Mouse (Mus musculus): ENCODE measurements around the gene Dcun1d5. TPM values are rescaled to one million over a fixed set of nuclear protein-coding genes. Genes with fewer than 3 reads are reported as not detected.
"Not testable (repeated sequence)": the region's sequence is repeated elsewhere in the genome, so short reads cannot be mapped to it uniquely, and the experiment has no call there.

Dcun1d5 gene
- 126 and 134 TPM in 2 replicates for polyA plus RNA-seq (2015; fragmentation: Nextera tagmentation; extraction: Ambion mirVana)

DNA sequence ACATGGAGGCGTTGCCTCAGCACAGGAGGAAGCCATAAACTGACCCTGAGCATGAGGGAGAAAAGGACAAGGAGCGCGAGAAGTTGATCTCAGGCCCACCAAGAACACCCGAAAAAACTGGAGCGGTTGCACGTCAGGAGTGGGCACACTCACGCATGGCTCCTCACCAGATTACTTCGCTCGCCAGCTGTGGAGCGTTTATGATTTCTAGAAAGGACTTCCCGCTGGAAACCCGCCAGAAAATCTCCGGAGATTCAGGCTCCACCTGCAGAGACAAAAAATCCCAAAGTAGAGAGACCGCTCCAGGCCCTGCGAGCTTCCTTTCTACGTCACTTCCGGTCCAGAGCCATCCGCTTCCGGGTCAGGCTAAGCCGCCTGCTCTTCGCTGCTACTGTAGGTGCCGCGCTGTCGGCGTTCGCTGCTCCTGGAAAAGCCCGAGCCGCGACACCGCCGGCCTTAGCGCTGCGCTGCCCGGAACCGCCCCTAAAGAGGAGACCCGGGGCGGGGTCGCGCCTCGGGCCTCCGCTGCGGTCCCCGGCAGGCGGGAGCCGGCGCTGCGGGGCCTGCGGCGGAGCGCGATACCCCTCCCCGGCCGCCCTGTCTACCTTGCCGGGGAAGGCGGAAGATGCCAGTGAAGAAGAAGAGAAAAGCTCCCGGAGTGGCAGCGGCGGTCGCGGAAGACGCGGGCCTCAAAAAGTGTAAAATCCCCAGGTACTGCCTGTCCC lies at the start of gene Dcun1d5, which contains the start of gene Dync2h1:
Dcun1d5 (plus strand) TSS at position 349 of the 725 bp plus-strand sequence.
Dync2h1 (minus strand) TSS at position 275 of the 725 bp plus-strand sequence.
- peak within 1 kb of the TSS; percentile 93 for H3K9ac ChIP-seq
- peak within 1 kb of the TSS; percentile 94 for H3K27ac ChIP-seq
- peaks cover 28% of the 10 kb centered on the region for H3K4me1 ChIP-seq
- H3K4me3 ChIP-seq, result peak within 1 kb of the TSS; percentile 95
- no peaks in the 10 kb centered on the region for H3K9me3 ChIP-seq (replicated peaks)
- peaks cover 5% of the 10 kb centered on the region; the same call in 1 of the 2 replicates for H3K36me3 ChIP-seq (ENCODE audit: poor library complexity, severe bottlenecking)
- ATAC-seq, result peak; percentile 100
- WGBS, result under 1% methylated on average over 62 of the region's 62 CpGs
- H3K4me2 ChIP-seq, result peak within 1 kb of the TSS; percentile 90
- H3K27me3 ChIP-seq, result no peaks in the 10 kb centered on the region

GRCm38 (mm10) chr9:7154391-7154790 lies 29.9 kb upstream of the Dcun1d5 start:
- no peaks in the 10 kb centered on the region for H3K4me1 ChIP-seq
- no peak overlapping the region for H3K4me3 ChIP-seq
- no peak overlapping the region for H3K27ac ChIP-seq
- no peak overlapping the region for H3K4me2 ChIP-seq
- H3K27me3 ChIP-seq, result no peaks in the 10 kb centered on the region
- ATAC-seq, result no peak
- peaks cover 60% of the 10 kb centered on the region for H3K36me3 ChIP-seq (ENCODE audit: poor library complexity, severe bottlenecking)
- no peaks in the 10 kb centered on the region for H3K9me3 ChIP-seq (replicated peaks)
- WGBS, result 96% methylated on average over 2 of the region's 2 CpGs
- no peak overlapping the region for H3K9ac ChIP-seq

DNA sequence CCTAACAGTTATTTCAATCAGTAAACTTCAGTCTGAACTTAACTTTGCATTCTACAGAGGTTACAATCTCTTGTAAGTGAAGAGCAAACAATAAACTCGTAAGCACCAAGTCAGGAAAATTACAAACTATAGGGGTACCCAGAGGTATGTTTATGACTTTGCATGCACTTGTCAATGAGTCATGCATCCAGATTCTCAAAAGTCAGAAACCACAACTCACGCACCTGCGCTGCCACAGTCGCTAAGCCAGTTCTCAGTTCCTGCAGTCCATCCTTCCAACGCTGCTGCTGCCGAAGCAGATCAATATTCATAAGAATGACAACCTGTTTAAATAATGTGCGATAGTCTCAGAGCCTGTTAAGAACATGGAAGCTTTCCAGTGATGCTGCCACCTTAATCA lies 25.7 kb upstream of the Dcun1d5 start:
- Histone ChIP-seq H3K4me2 (no peak overlapping the region), H3K27ac (no peak overlapping the region), H3K9me3 (replicated peaks) (no peaks in the 10 kb centered on the region), H3K4me1 (no peaks in the 10 kb centered on the region), H3K36me3 (ENCODE audit: poor library complexity, severe bottlenecking) (peaks cover 61% of the 10 kb centered on the region), H3K27me3 (no peaks in the 10 kb centered on the region), H3K9ac (no peak overlapping the region), H3K4me3 (no peak overlapping the region)
- ATAC-seq, result no peak
- WGBS, result 95% methylated on average over 7 of the region's 7 CpGs

DNA sequence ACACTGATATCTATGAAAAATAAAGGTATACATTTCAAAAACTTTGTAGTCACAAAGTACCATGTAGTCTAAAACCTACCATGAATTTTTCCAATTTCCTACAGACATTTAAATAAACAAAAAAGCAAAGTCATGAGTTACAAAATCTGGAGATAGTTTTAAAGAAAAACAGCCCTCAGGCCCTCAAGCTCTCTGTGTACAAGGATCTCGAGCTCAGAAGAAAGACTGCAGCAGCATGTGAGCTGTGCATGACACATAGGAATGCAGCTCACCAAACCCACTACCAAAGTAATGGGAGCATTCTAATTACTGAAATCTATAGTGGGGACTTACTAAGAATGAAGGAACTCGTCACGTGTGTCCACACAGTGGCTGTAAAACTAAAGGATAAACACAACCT lies 24.6 kb upstream of the Dcun1d5 start:
- H3K9ac ChIP-seq, result no peak overlapping the region
- H3K9me3 ChIP-seq (replicated peaks), result no peaks in the 10 kb centered on the region
- WGBS, result 83% methylated on average over 3 of the region's 3 CpGs
- no peak overlapping the region for H3K27ac ChIP-seq
- peaks cover 63% of the 10 kb centered on the region for H3K36me3 ChIP-seq (ENCODE audit: poor library complexity, severe bottlenecking)
- no peak overlapping the region for H3K4me3 ChIP-seq
- H3K4me2 ChIP-seq, result no peak overlapping the region
- no peaks in the 10 kb centered on the region for H3K4me1 ChIP-seq
- no peaks in the 10 kb centered on the region for H3K27me3 ChIP-seq
- no peak for ATAC-seq

- H3K4me1 ChIP-seq, result no peaks in the 10 kb centered on the region
- ATAC-seq, result no peak
- WGBS, result 97% methylated on average over 5 of the region's 5 CpGs
- H3K9me3 ChIP-seq (replicated peaks), result no peaks in the 10 kb centered on the region
- H3K4me3 ChIP-seq, result no peak overlapping the region
- no peak overlapping the region for H3K4me2 ChIP-seq
- peaks cover 59% of the 10 kb centered on the region for H3K36me3 ChIP-seq (ENCODE audit: poor library complexity, severe bottlenecking)
- H3K9ac ChIP-seq, result no peak overlapping the region
- H3K27me3 ChIP-seq, result no peaks in the 10 kb centered on the region
- no peak overlapping the region for H3K27ac ChIP-seq
Observed at GRCm38 (mm10) chr9:7160688-7161087, 23.6 kb upstream of the Dcun1d5 start.

DNA sequence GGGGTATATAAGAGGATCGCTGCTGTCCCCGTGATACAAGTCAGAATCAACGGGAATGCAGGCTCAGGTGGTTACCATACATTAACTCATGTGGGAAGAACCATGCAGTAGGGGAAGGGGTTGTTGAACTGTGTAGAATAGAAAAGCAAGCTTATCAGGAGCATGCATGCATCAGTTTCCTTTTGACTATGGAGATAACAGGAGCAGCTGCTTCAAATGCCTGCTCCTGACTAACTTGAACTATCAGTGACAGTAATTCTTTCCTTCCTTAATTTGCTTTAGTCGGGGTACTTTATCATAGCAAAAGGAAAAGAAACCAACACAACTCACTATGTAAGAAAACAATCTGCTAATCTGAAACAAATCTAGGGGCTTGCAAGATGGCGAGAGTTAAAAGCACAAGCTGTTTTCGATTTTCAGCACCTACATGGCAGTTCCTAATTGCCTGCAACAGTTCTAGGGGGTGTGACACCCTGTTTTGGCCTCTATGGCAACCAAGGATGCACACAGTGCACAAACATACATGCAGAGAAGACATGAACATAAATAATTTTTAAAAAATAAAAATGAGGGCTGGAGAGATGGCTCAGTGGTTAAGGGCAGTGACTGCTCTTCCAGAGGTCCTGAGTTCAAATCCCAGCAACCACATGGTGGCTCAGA lies 16.9 kb upstream of the Dcun1d5 start:
- 91% methylated on average over 6 of the region's 6 CpGs for WGBS
- Histone ChIP-seq H3K27ac (no peak overlapping the region), H3K4me1 (no peaks in the 10 kb centered on the region), H3K36me3 (ENCODE audit: poor library complexity, severe bottlenecking) (peaks cover 44% of the 10 kb centered on the region), H3K4me3 (no peak overlapping the region), H3K27me3 (no peaks in the 10 kb centered on the region), H3K9me3 (replicated peaks) (no peaks in the 10 kb centered on the region), H3K4me2 (no peak overlapping the region), H3K9ac (no peak overlapping the region)
- ATAC-seq, result no peak

GRCm38 (mm10) chr9:7173756-7174155 lies 10.6 kb upstream of the Dcun1d5 start:
- WGBS, result 97% methylated on average over 1 of the region's 1 CpGs
- no peak for ATAC-seq

DNA sequence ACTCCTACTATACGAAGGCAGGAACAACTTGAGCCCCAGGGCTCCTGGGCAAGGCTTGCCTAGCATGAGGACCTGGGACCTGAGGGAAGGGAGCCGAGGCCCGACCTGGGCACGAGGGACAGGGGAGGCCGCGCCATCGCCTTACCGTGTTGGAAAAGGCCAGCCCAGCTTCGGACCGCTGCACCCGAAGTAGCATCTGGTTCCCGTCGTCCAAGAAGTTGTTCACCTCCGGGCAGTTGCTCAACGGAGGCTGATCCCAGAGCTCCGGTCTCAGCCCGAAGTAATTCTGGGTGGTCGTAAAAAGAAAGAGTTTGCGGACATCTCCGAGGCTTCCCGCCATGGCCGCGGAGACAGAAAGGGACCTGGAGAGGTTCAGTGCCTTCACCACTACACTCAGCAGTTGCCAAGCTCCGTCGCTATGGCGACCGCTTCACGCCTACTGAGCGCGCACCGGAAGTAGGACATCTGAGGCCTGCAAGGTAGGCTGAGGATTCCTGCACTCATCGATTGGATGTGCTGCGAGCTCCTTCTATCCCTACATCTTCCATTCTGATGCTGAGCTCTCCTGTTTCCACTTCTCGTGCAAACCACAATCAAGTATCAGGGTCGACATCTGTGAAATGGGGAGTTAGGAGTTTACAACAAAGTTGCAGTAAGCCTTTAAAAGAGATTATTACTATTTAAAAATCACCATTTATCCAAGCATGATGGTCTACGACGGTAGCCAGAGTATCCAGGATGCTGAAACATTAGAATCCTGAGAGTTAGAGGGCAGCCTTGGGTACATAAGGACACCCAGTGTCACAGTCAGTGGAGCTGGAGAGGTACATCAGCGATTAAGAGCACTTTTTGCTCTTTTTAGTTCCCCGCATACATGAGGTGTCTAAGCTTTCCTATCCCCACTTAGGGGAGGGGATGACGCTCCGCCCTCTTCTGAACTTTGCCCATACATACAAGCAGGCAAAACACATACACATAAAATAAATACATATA lies 7.4 kb upstream of the Dcun1d5 start:
- Histone ChIP-seq H3K27ac (no peak overlapping the region), H3K9me3 (replicated peaks) (no peaks in the 10 kb centered on the region), H3K4me3 (peak overlapping the region; percentile 63), H3K4me1 (peaks cover 13% of the 10 kb centered on the region; the same call in 1 of the 2 replicates), H3K36me3 (ENCODE audit: poor library complexity, severe bottlenecking) (peaks cover 13% of the 10 kb centered on the region), H3K27me3 (no peaks in the 10 kb centered on the region), H3K9ac (peak overlapping the region; percentile 74), H3K4me2 (peak overlapping the region; percentile 83)
- ATAC-seq, result peak; percentile 100
- 9% methylated on average over 41 of the region's 41 CpGs for WGBS

More at GRCm38 (mm10) chr9:7173756-7174155, 10.6 kb upstream of the Dcun1d5 start:
- H3K4me3 ChIP-seq, result no peak overlapping the region
- H3K4me2 ChIP-seq, result no peak overlapping the region
- peaks cover 13% of the 10 kb centered on the region; the same call in 1 of the 2 replicates for H3K4me1 ChIP-seq
- no peak overlapping the region for H3K9ac ChIP-seq
- no peaks in the 10 kb centered on the region for H3K9me3 ChIP-seq (replicated peaks)
- no peak overlapping the region for H3K27ac ChIP-seq
- no peaks in the 10 kb centered on the region for H3K27me3 ChIP-seq
- H3K36me3 ChIP-seq (ENCODE audit: poor library complexity, severe bottlenecking), result peaks cover 18% of the 10 kb centered on the region

- peak; percentile 80 for ATAC-seq
- under 1% methylated on average over 24 of the region's 31 CpGs for WGBS
- H3K9me3 ChIP-seq (replicated peaks), result no peaks in the 10 kb centered on the region
Observed at GRCm38 (mm10) chr9:7184897-7185291, 574 bp downstream of the Dcun1d5 start.

GRCm38 (mm10) chr9:7190694-7191093 lies 6.4 kb downstream of the Dcun1d5 start:
- H3K4me2 ChIP-seq; H3K27ac ChIP-seq; H3K4me3 ChIP-seq; ATAC-seq; H3K27me3 ChIP-seq; H3K9ac ChIP-seq; H3K9me3 ChIP-seq (replicated peaks): not testable (repeated sequence)
- WGBS, result 95% methylated on average over 3 of the region's 3 CpGs
- Histone ChIP-seq H3K4me1 (peaks cover 14% of the 10 kb centered on the region), H3K36me3 (ENCODE audit: poor library complexity, severe bottlenecking) (peaks cover 15% of the 10 kb centered on the region)

More at GRCm38 (mm10) chr9:7184897-7185291, 574 bp downstream of the Dcun1d5 start:
- Histone ChIP-seq H3K4me1 (peaks cover 28% of the 10 kb centered on the region), H3K27me3 (no peaks in the 10 kb centered on the region), H3K4me3 (peak overlapping the region; percentile 95), H3K9ac (peak overlapping the region; percentile 93), H3K36me3 (ENCODE audit: poor library complexity, severe bottlenecking) (peaks cover 6% of the 10 kb centered on the region), H3K27ac (peak overlapping the region; percentile 94), H3K4me2 (peak overlapping the region; percentile 90)

GRCm38 (mm10) chr9:7216240-7216639 lies 31.9 kb downstream of the Dcun1d5 start:
- no peaks in the 10 kb centered on the region for H3K27me3 ChIP-seq
- H3K9me3 ChIP-seq (replicated peaks), result no peaks in the 10 kb centered on the region
- no peak for ATAC-seq
- no peak overlapping the region for H3K9ac ChIP-seq
- H3K36me3 ChIP-seq (ENCODE audit: poor library complexity, severe bottlenecking), result peaks cover 17% of the 10 kb centered on the region
- no peak overlapping the region for H3K4me2 ChIP-seq
- no peak overlapping the region for H3K4me3 ChIP-seq
- H3K4me1 ChIP-seq, result no peaks in the 10 kb centered on the region
- WGBS, result 44% methylated on average over 2 of the region's 2 CpGs
- no peak overlapping the region for H3K27ac ChIP-seq

Measured in forebrain, embryonic 13.5 days (tissue).